Mouse (Mus musculus): ENCODE measurements around the gene Ctr9.

The Ctr9 gene

DNA sequence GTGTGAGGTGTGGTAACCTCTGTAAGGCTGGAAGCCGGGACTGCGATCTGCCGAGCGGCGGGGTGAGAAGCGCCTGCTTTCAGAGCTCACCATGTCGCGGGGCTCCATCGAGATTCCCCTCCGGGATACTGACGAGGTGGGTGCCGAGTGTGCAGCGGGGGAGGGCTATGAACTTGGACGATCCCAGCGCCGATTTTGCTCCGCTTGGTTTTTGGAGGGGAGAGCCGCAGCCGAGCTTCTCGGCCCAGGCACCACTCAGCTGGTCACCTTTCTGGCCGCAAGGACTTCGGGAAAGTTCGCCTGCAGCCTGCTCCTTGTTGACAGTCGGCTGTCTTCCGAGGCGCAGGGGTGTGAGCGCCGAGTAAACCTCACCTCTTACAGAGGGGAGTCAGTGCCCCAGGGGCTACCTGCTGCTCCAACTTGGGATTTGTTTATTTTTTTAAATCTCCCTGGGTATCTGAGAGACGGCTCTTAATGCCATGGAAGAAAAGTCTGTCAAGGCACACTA lies 349 bp downstream of the Ctr9 start:
- no peak for DNase-seq (ENCODE audit: low read depth, low spot score)

DNA sequence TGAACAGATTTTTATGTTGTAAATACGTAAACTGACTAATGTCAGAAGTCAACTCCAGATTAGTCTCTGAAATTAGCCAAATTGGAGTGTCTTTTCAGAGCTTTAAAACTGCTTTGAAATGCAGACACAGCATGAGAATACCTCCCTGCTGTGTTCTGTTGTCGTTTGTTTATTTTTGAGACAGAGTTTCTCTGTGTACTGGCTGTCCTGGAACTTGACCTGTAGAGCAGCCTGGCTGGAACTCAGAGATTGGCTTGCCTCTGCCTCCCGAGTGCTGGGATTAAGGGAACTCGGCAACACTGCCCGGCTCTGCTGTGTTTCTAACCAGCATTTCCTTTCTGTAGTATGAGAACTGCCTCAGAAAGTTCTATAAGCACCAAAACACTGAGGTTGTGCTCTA lies 20.2 kb downstream of the Ctr9 start:
- DNase-seq (ENCODE audit: low read depth, low spot score), result peak; percentile 51

DNA sequence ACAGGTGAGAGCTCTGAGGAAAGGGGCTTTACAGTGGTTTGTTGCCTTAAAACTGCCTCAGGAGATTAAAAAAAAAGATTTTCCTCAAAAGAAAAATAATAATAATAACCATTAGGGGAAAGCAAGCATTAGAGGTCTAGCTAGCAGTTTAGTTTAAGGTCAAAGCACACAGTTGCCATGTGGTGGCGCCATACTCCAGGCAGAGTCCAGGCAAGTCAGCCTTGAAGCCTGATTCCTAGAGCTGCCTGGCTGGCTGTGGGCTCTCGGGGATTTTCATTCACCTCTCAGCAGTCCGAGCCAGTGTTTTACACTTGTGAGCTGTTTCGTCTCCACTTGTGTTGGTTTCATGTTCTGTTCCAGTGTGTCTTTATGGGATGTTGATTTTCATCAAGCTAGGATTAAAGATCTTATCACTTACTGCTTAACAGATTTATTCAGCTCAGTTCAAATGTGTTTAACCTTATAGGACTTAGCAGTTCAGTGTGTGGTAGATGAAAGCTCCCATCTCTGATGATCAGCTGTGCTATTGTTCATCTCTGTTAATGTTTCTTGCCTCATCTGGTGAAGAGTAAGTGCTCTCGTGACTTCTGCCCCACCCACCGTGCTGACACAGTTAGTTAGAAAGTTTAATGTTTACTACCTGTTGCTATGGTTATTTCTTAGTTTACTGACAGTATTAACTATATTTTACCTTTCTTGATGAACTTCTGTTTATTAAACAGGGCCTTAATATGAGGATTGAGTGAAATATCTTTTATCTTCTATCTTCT lies 21.1 kb downstream of the Ctr9 start:
- DNase-seq (ENCODE audit: low read depth, low spot score), result peak; percentile 70

DNA sequence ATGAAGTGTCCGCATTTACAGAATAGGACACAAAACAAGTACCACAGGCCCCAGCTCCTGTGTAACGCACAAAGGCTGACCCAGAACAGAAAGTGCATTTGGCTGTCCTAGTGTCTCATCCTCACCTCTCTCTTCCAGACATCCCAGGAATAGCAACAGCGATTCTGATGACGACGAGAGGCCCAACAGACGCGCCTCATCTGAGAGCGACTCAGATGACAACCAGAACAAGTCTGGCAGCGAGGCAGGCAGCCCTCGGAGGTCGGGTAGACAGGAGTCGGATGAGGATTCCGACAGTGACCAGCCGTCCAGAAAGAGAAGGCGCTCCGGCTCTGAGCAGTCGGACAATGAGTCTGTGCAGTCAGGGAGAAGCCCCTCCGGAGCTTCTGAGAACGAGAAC lies 26.5 kb downstream of the Ctr9 start:
- DNase-seq (ENCODE audit: low read depth, low spot score), result no peak

DNA sequence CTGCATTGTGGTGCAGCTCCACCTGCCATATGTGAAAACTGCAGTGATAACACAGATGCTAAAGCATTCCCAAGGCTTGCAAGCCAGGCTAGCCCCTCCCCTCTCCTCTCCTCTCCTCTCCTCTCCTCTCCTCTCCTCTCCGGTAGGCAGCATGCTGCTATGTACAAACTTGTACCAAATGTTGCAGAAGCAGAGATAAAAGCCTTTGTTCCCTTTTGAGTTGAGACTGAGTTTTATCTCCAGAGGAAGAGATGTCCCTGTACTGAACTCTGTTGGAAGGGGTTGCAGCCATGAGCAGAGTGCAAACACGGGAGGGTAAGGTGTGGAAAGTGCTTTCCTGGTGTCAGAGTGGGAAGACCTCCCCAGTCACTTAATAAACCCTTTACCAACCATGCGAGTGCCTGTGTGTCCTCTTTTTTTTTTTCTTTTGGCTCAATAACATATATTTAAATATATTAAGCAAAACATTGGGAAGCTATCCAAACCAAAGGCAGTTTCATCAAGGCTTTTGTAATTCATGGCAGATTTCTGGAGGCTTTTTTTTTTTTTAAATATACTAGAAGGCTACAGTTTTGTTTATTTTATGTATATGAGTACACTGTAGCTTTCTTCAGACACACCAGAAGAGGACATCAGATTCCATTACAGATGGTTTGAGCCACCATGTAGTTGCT lies 27.4 kb downstream of the Ctr9 start:
- DNase-seq (ENCODE audit: low read depth, low spot score), result no peak

DNA sequence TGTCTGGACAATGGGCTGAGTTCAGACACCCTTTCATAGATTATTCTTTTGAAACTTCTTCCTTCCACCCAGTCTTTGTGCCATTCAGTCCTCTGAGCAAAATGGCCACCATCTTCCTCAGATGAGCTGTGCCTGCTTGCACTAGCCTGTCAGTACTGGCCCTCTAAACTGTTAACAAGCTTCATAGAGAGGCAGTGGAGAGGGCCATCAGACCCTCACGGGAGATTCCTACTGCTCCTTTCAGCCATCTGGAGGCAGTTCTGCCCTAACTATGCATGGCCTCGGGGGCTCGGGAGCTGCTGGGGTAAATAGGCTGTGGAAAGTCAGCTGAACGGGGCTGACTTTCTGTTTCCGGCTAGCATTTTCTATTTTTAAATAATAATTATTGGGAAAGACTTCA lies 30.8 kb downstream of the Ctr9 start:
- DNase-seq (ENCODE audit: low read depth, low spot score), result no peak

DNA sequence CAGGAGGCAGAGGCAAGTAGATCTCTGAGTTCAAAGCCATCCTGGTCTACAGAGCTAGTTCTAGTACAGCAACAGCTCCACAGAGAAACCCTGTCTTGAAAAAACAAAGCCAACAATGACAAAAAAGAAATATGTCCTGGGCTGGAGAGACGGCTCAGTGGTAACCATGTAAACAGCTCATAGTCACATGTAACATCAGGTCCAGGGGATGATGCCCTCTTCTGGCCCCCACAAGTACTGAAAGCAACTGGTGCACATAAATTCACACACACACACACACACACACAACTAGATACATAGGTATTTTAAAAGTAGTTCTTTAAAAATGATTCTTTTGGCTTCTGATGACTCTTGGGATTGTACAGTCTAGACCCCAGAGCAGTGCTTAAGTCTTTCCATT lies 34.2 kb downstream of the Ctr9 start:
- DNase-seq (ENCODE audit: low read depth, low spot score), result peak; percentile 55

DNA sequence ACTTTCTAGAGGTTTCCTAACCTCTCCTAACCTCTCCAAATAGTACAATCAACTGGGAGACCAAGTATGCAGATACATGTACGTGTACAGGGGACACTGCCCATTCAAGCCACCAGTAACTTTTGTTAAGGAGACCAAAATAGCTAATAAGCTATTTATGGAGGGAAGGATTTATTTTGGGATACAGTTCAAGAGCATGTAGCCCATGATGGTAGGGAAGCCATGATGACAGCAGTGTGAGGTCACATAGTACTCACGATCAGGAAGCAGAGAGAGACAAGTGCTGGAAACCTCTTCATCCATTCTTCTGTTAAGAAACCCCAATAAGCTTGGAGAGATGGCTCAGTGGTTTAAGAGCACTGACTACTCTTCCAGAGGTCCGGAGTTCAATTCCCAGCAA lies 39.4 kb downstream of the Ctr9 start:
- DNase-seq (ENCODE audit: low read depth, low spot score), result no peak

DNA sequence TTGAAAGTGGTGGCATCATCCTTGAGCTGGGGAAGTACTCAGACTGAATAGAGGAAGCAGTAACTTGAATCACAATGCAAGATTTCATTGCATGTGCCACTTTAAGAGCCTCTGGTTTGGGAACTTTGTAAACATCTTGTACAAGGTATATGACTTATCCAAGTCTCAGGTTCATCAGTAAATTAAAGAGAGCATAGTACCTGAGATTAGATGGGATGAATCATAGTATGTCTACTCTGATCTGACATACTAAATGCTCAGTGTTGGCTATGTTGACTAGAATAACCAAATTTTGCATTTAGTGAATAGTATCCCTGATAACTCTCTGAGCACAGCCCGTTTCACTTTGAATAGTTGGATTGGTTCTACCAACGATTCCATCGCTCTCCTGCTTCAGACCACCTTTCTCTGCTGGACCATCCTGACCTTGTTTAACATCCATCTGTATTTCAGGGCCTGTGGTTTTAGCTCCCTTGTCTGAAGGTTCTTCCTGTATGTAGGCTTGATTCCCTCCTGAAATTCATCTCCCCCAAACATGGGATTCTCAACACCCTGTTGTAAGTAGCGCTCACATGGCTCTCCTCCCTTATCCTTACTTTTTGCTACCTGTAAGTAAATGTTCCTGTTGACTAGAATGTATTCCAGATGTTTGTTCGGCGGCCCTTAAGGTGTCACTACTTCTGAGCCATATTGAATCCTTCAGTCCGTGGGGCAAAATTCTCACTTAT lies 40.9 kb downstream of the Ctr9 start:
- DNase-seq (ENCODE audit: low read depth, low spot score), result no peak

DNA sequence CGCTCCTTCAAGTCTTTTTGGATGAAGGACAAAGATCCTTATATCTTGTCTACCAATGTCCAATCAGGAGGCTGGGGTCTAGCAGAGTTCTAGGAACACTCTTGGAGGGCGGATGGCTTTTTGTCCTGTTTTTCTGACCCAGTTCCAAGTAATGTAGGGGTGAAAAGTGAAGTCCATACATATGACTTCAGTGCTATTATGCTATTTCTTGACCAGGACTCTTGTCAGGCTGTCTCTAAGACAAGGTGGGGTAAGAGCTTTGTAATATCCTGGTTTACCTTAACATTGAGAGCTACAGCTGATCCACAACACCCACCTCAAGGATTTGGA lies 41.4 kb downstream of the Ctr9 start:
- DNase-seq (ENCODE audit: low read depth, low spot score), result no peak

DNA sequence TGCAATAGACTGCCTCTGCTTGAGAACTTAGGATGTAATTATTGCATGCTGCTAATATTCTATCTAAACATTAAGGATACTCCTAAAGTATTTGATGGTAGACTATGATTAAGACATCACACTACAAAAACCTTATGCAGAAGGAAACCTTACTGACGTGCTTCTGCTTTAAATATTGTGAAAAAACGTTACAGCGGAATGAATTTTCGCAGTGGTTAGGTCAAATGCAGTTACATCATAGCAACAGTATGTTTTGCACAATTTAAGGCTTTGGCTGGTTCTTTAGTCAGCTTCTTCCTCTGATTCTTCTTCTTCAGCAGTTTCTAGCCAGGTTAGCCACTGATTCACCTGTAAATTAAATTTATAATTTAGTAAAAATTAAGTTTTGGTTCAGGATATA lies 43.7 kb downstream of the Ctr9 start:
- DNase-seq (ENCODE audit: low read depth, low spot score), result no peak

DNA sequence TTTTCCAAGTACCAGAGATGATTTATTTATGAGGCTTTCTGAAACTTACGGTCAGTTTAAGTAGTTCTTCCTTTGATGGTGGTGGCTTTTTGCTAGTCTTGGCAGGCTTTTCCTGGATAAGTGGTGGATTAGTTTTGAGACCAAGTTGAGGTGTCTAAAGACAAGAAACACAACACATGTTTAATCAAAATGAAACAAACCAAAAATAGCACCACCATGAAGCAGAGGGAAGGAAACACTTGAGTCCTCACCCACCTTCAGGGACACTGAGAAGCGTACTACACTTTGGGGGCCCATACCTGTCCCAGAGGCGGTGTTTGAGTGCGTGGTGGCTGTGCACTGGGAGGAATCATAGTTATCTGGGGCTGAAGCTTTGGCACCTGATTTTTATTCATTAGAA lies 46.5 kb downstream of the Ctr9 start:
- no peak for DNase-seq (ENCODE audit: low read depth, low spot score)

DNA sequence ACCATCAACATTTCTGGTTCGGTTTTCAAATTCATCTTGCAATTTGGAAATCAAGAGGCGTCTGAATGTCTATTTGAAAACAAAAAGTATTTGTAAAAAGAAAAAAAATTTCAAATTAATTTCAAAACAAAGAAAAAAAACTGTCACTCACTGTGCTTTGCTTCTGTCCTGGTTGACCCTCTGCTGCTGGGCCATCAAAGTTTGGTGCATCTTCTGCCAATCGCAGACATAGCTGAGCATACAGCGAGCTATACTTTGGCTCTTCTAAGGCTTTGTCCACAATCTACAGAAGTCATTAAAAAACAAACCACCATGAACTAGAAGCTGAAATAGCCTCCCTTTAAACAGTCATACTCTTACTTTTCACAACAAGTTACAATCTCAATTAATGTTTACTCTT lies 49.5 kb downstream of the Ctr9 start:
- DNase-seq (ENCODE audit: low read depth, low spot score), result no peak

DNA sequence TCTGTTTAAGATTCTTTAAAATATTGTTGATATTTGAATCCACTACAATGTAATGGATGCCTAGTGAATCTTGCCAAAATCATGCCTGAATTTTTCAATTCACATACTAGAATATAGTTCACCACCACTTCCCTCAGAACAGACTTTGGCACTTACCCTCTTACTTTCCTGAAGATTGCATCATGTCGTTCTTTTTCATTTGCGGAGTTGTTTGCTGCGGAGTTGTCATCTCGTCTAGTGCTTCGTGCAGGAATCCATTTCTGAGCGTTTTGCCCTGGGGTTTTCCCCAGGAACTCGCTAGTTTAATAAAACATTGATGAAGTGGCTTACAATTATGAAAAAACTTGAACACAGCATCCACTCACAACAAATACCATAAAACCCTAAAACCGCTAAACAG lies 51.3 kb downstream of the Ctr9 start:
- no peak for DNase-seq (ENCODE audit: low read depth, low spot score)

DNA sequence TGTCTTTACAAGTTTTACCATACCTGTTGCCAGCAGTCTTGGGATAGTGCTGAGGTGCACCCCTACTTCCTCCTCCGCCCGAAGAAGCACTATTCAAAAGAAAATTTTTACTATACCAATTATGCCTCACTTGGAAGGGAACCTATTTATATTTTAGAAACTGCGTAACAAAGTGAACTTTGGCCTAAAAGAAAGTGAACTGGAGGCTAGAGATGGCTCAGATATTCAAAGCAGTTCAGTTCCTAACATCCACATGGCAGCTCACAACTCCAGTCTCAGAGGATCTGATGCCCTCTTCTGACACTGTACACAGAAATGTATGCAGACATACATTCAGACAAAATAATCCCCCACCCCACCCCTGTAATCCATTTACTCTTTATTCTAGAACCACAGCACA lies 52.1 kb downstream of the Ctr9 start:
- DNase-seq (ENCODE audit: low read depth, low spot score), result no peak

DNA sequence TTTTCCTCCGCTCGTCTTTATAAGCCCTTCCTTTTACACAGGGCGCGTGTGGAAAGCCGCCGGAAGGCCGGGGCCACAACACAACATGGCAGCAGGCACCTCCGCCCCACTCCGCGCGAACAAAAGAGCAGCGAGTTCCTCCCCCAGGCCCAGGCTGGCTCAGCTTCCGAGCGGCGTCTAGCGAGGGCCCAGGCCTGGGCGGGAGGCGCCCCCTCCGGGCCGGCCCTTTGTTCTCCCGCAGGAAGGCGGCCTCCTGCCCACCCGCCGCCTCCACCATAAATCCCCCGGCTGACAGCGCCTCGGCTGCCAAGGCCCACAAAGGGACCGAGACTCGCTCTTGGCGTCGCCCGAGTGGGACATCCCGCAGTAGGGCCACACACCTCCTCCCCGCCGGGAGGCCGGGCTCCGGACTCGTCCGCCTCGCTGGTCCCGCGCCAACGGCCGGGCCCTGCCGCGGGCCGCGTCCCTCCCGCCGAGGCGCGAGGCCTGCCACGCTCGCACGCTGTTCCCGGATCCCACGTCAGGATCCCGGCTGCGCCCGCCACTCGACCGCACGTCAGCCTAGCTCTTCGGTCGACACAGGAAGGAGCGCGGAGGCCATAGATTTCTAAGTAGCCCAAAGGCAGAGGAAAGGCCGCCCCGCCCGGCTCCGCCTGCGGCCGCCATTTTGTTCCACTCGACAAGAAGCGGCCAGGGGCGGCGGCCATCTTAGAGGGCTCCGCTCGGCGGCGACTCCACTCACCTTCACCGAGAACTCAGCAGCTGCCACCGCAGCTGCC lies 53.5 kb downstream of the Ctr9 start:
- DNase-seq (ENCODE audit: low read depth, low spot score), result peak; percentile 85

DNA sequence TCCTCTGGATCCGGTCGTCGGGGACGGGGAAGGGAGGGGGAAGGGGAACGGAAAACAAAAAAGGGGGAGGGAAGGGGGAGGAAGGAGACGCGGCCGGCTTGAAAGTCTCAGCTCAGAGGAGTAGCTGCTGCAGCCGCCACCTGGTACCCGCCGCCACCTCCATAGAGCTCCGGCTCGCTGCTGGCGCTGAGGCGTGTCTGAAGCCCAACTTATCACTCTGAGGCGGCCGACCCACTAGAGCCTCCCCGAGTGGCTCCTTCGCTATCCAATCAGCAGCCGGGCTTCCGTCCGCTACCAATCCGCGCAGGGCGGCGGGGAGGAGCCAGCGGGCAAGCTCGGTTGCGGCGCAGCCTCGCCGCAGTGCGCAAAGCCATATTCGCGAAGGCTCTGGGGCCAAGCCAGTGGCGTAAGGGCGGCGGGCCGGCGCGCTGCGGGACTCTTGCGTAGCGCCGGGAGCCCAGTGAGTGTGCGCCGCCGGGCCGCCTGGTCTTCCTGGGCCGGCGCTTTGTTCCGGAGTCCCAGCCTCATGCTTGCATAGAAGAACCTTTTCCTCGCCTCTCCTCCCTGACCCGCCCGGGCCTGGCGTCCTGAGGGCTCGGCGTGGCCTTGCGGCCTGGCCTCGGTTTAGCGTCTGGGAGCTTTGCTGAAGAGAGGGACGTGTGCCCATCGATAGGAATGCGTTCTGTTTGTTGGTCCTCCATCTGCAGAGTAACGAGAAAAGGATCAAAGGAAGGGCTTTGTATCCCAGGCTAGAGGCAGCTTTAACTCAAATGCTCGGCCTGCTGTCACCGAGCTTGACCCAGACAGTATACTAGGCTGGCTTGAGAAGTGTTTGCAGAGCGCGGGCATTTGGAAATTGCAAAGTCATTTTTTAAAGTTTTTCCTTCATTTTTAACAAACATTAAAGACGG lies 54.3 kb downstream of the Ctr9 start, which contains the start of gene Eif4g2:
Gene Eif4g2 (minus strand): TSS at position 209 of the 911 bp plus-strand sequence.
- DNase-seq (ENCODE audit: low read depth, low spot score), result peak; percentile 98

DNA sequence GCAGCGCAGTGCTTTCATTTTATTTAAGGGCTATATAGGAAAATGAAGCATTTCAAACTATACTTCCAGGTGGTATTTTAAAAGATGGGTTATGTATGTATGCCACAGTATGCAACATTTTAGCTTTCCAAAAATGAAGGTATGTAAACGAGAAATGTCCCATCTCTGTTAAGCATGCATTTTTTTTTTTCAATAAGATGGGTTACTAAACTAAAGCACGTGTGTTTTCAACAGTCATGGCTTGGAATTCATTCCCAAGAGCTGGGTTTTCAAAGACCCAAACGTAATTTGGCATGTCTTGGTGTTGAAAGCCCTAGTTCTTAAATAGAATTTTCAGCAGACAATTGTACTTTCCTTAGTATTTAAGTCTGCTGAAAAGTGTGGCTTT lies 55.0 kb downstream of the Ctr9 start:
- DNase-seq (ENCODE audit: low read depth, low spot score), result no peak

DNA sequence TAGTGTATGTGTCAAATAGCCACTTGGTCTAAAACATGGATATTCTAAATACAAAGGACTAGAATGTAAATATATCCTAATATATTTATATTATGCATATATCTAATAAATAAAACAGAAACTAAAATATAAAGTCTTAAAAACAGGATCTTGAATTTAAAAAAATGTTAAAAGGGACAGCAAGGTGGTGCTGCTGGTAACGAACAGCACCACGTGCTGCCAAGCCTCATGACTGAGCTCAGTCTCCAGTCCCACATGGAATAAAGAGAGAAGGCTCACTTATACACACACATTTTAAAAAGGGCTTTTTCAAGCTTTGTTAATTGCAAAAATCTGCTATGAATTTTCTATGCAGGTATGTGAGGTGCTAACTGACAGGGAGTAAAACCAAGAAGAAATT lies 55.7 kb downstream of the Ctr9 start:
- no peak for DNase-seq (ENCODE audit: low read depth, low spot score)

DNA sequence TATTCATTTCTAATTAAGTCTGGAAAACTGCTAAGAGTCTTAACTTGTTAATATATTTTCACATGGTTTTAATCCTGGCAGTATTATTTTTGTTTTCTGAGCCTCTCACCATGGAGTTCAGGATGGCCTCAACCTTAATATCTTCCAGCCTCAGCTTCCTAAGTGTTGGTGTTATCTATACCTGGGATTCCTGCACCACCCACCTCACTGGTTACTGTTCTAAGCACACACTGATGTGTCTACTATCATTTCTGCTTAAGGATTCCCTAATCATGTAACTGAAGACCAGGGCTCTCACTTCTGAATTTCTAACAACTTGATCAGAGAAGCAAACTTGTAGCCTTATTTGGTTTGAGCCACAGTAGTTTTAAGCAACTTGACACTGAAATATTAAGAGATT lies 56.4 kb downstream of the Ctr9 start:
- no peak for DNase-seq (ENCODE audit: low read depth, low spot score)

DNA sequence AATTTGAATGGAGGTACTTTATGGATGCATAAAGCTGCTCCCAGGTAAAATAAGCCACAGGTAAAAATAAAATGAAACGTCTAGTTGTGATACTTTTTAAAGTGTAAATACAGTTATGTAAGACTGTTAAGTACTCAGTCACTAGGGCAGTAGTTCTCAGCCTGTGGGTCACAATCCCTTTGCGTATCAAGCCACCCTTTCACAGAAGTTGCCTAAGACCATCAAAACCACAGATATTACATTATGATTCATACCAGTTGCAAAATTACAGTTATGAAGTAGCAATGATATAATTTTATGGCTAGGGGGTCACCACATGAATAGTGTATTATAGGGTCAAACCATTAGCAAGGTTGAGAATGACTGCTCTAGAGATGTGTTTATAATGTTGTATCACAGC lies 66.4 kb downstream of the Ctr9 start:
- no peak for DNase-seq (ENCODE audit: low read depth, low spot score)
